In genomic region chr15:11975836-11976235, GRCm38 (mm10) we compare ENCODE assay signal across 18 mouse cellular contexts. TPM values are rescaled to one million over a fixed set of nuclear protein-coding genes. Genes with fewer than 3 reads are reported as not detected.
DNase-seq lines count a peak whose midpoint lies in the region; ATAC-seq and TF ChIP-seq lines count a peak whose summit lies in the region.
"Had no signal": no experiment of that assay in that cellular context is flagged by ENCODE, and none has a peak within 500 bp of the region (broad histone marks: within the 10 kb centered on the region; RNA-seq: fewer than 3 reads in every experiment).

No protein-coding gene starts in this region.

- no peak overlapping the region for H3K4me2 ChIP-seq in lung, embryonic 14.5 days
- H3K4me2 ChIP-seq in stomach, postnatal 0 days (replicated peaks; ENCODE audit: low read depth): no peak overlapping the region
- H3K4me2 ChIP-seq: heart, embryonic 15.5 days; kidney, embryonic 15.5 days; limb, embryonic 13.5 days; midbrain, embryonic 13.5 days; stomach, embryonic 15.5 days had no signal

- H3K4me3 ChIP-seq in lung, embryonic 14.5 days (ENCODE audit: low read depth, low read length): no peak overlapping the region
- no peak overlapping the region for H3K4me3 ChIP-seq in lung, adult 2 months (replicated peaks; ENCODE audit: extremely low read depth, low read depth, low read length)
- H3K4me3 ChIP-seq in stomach, postnatal 0 days (ENCODE audit: low read depth, low read length): no peak overlapping the region
- H3K4me3 ChIP-seq: heart, embryonic 15.5 days; kidney, embryonic 15.5 days; limb, embryonic 13.5 days; midbrain, embryonic 13.5 days; stomach, embryonic 15.5 days had no signal

- WGBS in lung, embryonic 14.5 days: 63% methylated on average over 9 of the region's 9 CpGs
- 67% methylated on average over 9 of the region's 9 CpGs for WGBS in lung, adult 2 months
- 75% methylated on average over 9 of the region's 9 CpGs for WGBS in stomach, postnatal 0 days

- peaks cover 19% of the 10 kb centered on the region for H3K36me3 ChIP-seq in lung, embryonic 14.5 days (ENCODE audit: insufficient read depth)
- no peaks in the 10 kb centered on the region for H3K36me3 ChIP-seq in stomach, postnatal 0 days (ENCODE audit: control insufficient read depth, insufficient read depth, low read length)

- no peaks in the 10 kb centered on the region for H3K27me3 ChIP-seq in lung, embryonic 14.5 days (ENCODE audit: insufficient read depth, low read length)
- H3K27me3 ChIP-seq in stomach, postnatal 0 days (ENCODE audit: control insufficient read depth, insufficient read depth, low read length): no peaks in the 10 kb centered on the region
- H3K27me3 ChIP-seq: heart, embryonic 15.5 days; kidney, embryonic 15.5 days; limb, embryonic 13.5 days; midbrain, embryonic 13.5 days; stomach, embryonic 15.5 days had no signal

- TF ChIP-seq CTCF in lung, embryonic 14.5 days (IDR thresholded peaks at IDR 0.05; ENCODE audit: low read depth): no peak
- TF ChIP-seq CTCF in lung, adult 2 months (IDR thresholded peaks at IDR 0.05; ENCODE audit: insufficient read depth, low read length): no peak
- TF ChIP-seq CTCF in stomach, postnatal 0 days (IDR thresholded peaks at IDR 0.05; ENCODE audit: low read depth): no peak

- peak; percentile 36 to 56 for DNase-seq in cerebellum, postnatal 10 days
- no peak for DNase-seq in cerebellum, adult 18-20 months
- DNase-seq in lung, embryonic 14.5 days: peak; percentile 73
- DNase-seq in lung, adult 2 months: no peak
- DNase-seq in gastrocnemius, adult 18-20 months (ENCODE audit: low spot score): peak; percentile 37
- peak; percentile 8 for DNase-seq in lung, postnatal 25 days (ENCODE audit: low spot score)
- DNase-seq in layer of hippocampus, postnatal 36 days: no peak
- no peak for DNase-seq in stomach, postnatal 0 days (ENCODE audit: low spot score)
- DNase-seq: cerebellum, adult 2 months; retina, postnatal 1 day; thymus, postnatal 25 days had no signal

- ATAC-seq in lung, embryonic 14.5 days (ENCODE audit: insufficient read depth): no peak
- ATAC-seq in stomach, postnatal 0 days (ENCODE audit: low FRiP score, low TSS enrichment): no peak
- ATAC-seq: forebrain, embryonic 14.5 days; hindbrain, embryonic 16.5 days; midbrain, embryonic 13.5 days had no signal

- no peaks in the 10 kb centered on the region for H3K9me3 ChIP-seq in lung, embryonic 14.5 days (ENCODE audit: low read depth, low read length)
- H3K9me3 ChIP-seq in stomach, postnatal 0 days (ENCODE audit: control insufficient read depth, low read length): no peaks in the 10 kb centered on the region
- H3K9me3 ChIP-seq: heart, embryonic 15.5 days; kidney, embryonic 15.5 days; limb, embryonic 13.5 days; midbrain, embryonic 13.5 days; stomach, embryonic 15.5 days had no signal

- no peak overlapping the region for H3K27ac ChIP-seq in lung, embryonic 14.5 days (ENCODE audit: low read depth)
- no peak overlapping the region for H3K27ac ChIP-seq in stomach, postnatal 0 days (replicated peaks)
- H3K27ac ChIP-seq: heart, embryonic 15.5 days; kidney, embryonic 15.5 days; limb, embryonic 13.5 days; midbrain, embryonic 13.5 days; stomach, embryonic 15.5 days had no signal

- no peak for TF ChIP-seq POLR2A in lung, adult 2 months (IDR thresholded peaks at IDR 0.05; ENCODE audit: borderline replicate concordance, extremely low read depth, low read depth, low read length)

- H3K4me1 ChIP-seq in lung, embryonic 14.5 days (ENCODE audit: insufficient read depth): no peaks in the 10 kb centered on the region
- H3K4me1 ChIP-seq in lung, adult 2 months (ENCODE audit: control insufficient read depth, insufficient read depth, low read length): no peaks in the 10 kb centered on the region
- no peaks in the 10 kb centered on the region for H3K4me1 ChIP-seq in stomach, postnatal 0 days (replicated peaks; ENCODE audit: control insufficient read depth, insufficient read depth)
- H3K4me1 ChIP-seq: heart, embryonic 15.5 days; kidney, embryonic 15.5 days; limb, embryonic 13.5 days; midbrain, embryonic 13.5 days; stomach, embryonic 15.5 days had no signal

- no peak overlapping the region for H3K9ac ChIP-seq in lung, embryonic 14.5 days
- H3K9ac ChIP-seq in stomach, postnatal 0 days (ENCODE audit: low read length): no peak overlapping the region
- H3K9ac ChIP-seq: heart, embryonic 15.5 days; kidney, embryonic 15.5 days; limb, embryonic 13.5 days; midbrain, embryonic 13.5 days; stomach, embryonic 15.5 days had no signal

- no peak for TF ChIP-seq EP300 in stomach, postnatal 0 days (optimal IDR thresholded peaks at IDR 0.05)

RNA-seq across cellular contexts. Expression of gene Sub1, which starts 20.9 kb away (rescaled TPM):
- polyA plus RNA-seq in lung, embryonic 14.5 days (2014; fragmentation: Nextera tagmentation; extraction: Ambion mirVana): 671 and 746 TPM in 2 replicates
- polyA plus RNA-seq in lung, adult 2 months (2012; rRNA removed): 1.4 and 5.2 TPM in 2 replicates
- 100 to 1,000 TPM in 1 of 2 experiments, 10 to 100 TPM in 1; 85.1 to 119 TPM for total RNA-seq in gastrocnemius, adult 18-20 months (2021)
- 100 to 1,000 TPM; 283 to 353 TPM for total RNA-seq in layer of hippocampus, postnatal 36 days (2021)
- polyA plus RNA-seq in stomach, postnatal 0 days (2015; fragmentation: Nextera tagmentation; extraction: Ambion mirVana): 519 and 531 TPM in 2 replicates

Comparison
In these comparisons a context has a peak if more than half of its experiments do, and no peak if none do; other contexts are left out.
1. DNase-seq: peak in cerebellum, postnatal 10 days (2 of 2), lung, embryonic 14.5 days (single experiment), gastrocnemius, adult 18-20 months (single experiment) and lung, postnatal 25 days (single experiment); none in cerebellum, adult 18-20 months (0 of 2), lung, adult 2 months (single experiment), layer of hippocampus, postnatal 36 days (0 of 2) and stomach, postnatal 0 days (single experiment).
2. RNA of gene Sub1, which starts 20.9 kb away (polyA plus RNA-seq): 671 to 746 TPM in lung, embryonic 14.5 days and 519 to 531 TPM in stomach, postnatal 0 days; 1.4 to 5.2 TPM in lung, adult 2 months; every median in the first group is over 10 times any median in the second.